Mouse (Mus musculus): ENCODE results near the gene Ptpn1. TPM values are rescaled to one million over a fixed set of nuclear protein-coding genes. Genes with fewer than 3 reads are reported as not detected.

The Ptpn1 gene
- polyA plus RNA-seq, 1 experiment from 2014 or later = 49.7 TPM

GRCm38 (mm10) chr2:167978271-167978670 is 46.4 kb downstream of the Ptpn1 start:
- Histone ChIP-seq H3K27ac (replicated peaks; ENCODE audit: low read depth, low read length) (no peak overlapping the region), H3K9ac (ENCODE audit: low read depth, low read length) (no peak overlapping the region), H3K36me3 (ENCODE audit: control insufficient read depth, insufficient read depth, low read length) (peaks cover 67% of the 10 kb centered on the region), H3K4me3 (ENCODE audit: low read depth, low read length) (no peak overlapping the region), H3K4me1 (ENCODE audit: control insufficient read depth, insufficient read depth, low read length) (no peaks in the 10 kb centered on the region), H3K27me3 (replicated peaks; ENCODE audit: control insufficient read depth, insufficient read depth, low read length) (no peaks in the 10 kb centered on the region), H3K4me2 (ENCODE audit: low read depth, low read length) (no peak overlapping the region), H3K9me3 (ENCODE audit: control insufficient read depth, low read length) (no peaks in the 10 kb centered on the region)
- 91% methylated on average over 10 of the region's 10 CpGs for WGBS
- no peak for DNase-seq (ENCODE audit: low spot score)
- no peak for ATAC-seq (ENCODE audit: low read depth)

GRCm38 (mm10) chr2:167980391-167980790 is 48.5 kb downstream of the Ptpn1 start:
- Histone ChIP-seq H3K27ac (replicated peaks; ENCODE audit: low read depth, low read length) (no peak overlapping the region), H3K9ac (ENCODE audit: low read depth, low read length) (no peak overlapping the region), H3K27me3 (replicated peaks; ENCODE audit: control insufficient read depth, insufficient read depth, low read length) (no peaks in the 10 kb centered on the region), H3K36me3 (ENCODE audit: control insufficient read depth, insufficient read depth, low read length) (peaks cover 47% of the 10 kb centered on the region), H3K9me3 (ENCODE audit: control insufficient read depth, low read length) (no peaks in the 10 kb centered on the region), H3K4me1 (ENCODE audit: control insufficient read depth, insufficient read depth, low read length) (no peaks in the 10 kb centered on the region), H3K4me3 (ENCODE audit: low read depth, low read length) (no peak overlapping the region), H3K4me2 (ENCODE audit: low read depth, low read length) (no peak overlapping the region)
- 82% methylated on average over 7 of the region's 10 CpGs for WGBS
- 0 out of 2 replicates have a peak, but pooled peaks have one; percentile 31 for ATAC-seq (ENCODE audit: low read depth)
- DNase-seq (ENCODE audit: low spot score) = no peak

- H3K27ac ChIP-seq (replicated peaks; ENCODE audit: low read depth, low read length) = no peak overlapping the region
Observed at GRCm38 (mm10) chr2:167982646-167983045, 50.8 kb downstream of the Ptpn1 start.

GRCm38 (mm10) chr2:167984371-167984770 is 52.5 kb downstream of the Ptpn1 start:
- WGBS = 68% methylated on average over 4 of the region's 5 CpGs
- no peaks in the 10 kb centered on the region for H3K9me3 ChIP-seq (ENCODE audit: control insufficient read depth, low read length)
- H3K36me3 ChIP-seq (ENCODE audit: control insufficient read depth, insufficient read depth, low read length) = peaks cover 9% of the 10 kb centered on the region; the same call in 1 of the 2 replicates
- H3K27ac ChIP-seq (replicated peaks; ENCODE audit: low read depth, low read length) = no peak overlapping the region
- H3K9ac ChIP-seq (ENCODE audit: low read depth, low read length) = no peak overlapping the region
- no peak for ATAC-seq (ENCODE audit: low read depth)
- DNase-seq (ENCODE audit: low spot score) = no peak
- peaks cover 9% of the 10 kb centered on the region for H3K4me1 ChIP-seq (ENCODE audit: control insufficient read depth, insufficient read depth, low read length)
- H3K4me2 ChIP-seq (ENCODE audit: low read depth, low read length) = no peak overlapping the region
- H3K4me3 ChIP-seq (ENCODE audit: low read depth, low read length) = no peak overlapping the region
- H3K27me3 ChIP-seq (replicated peaks; ENCODE audit: control insufficient read depth, insufficient read depth, low read length) = no peaks in the 10 kb centered on the region

More at GRCm38 (mm10) chr2:167982646-167983045, 50.8 kb downstream of the Ptpn1 start:
- H3K4me1 ChIP-seq (ENCODE audit: control insufficient read depth, insufficient read depth, low read length) = peaks cover 4% of the 10 kb centered on the region
- H3K4me2 ChIP-seq (ENCODE audit: low read depth, low read length) = no peak overlapping the region
- no peak overlapping the region for H3K9ac ChIP-seq (ENCODE audit: low read depth, low read length)
- no peaks in the 10 kb centered on the region for H3K9me3 ChIP-seq (ENCODE audit: control insufficient read depth, low read length)
- 42% methylated on average over 9 of the region's 9 CpGs for WGBS
- ATAC-seq (ENCODE audit: low read depth) (no peak), DNase-seq (ENCODE audit: low spot score) (no peak)
- peaks cover 24% of the 10 kb centered on the region for H3K36me3 ChIP-seq (ENCODE audit: control insufficient read depth, insufficient read depth, low read length)
- H3K27me3 ChIP-seq (replicated peaks; ENCODE audit: control insufficient read depth, insufficient read depth, low read length) = no peaks in the 10 kb centered on the region
- no peak overlapping the region for H3K4me3 ChIP-seq (ENCODE audit: low read depth, low read length)

- no peak overlapping the region for H3K4me3 ChIP-seq (ENCODE audit: low read depth, low read length)
- H3K27ac ChIP-seq (replicated peaks; ENCODE audit: low read depth, low read length) = no peak overlapping the region
- 0 out of 2 replicates have a peak, but pooled peaks cover 3% of the 10 kb centered on the region for H3K36me3 ChIP-seq (ENCODE audit: control insufficient read depth, insufficient read depth, low read length)
- no peak overlapping the region for H3K9ac ChIP-seq (ENCODE audit: low read depth, low read length)
- DNase-seq (ENCODE audit: low spot score) = no peak
- H3K4me2 ChIP-seq (ENCODE audit: low read depth, low read length) = no peak overlapping the region
- 39% methylated on average over 3 of the region's 3 CpGs for WGBS
- H3K4me1 ChIP-seq (ENCODE audit: control insufficient read depth, insufficient read depth, low read length) = peaks cover 13% of the 10 kb centered on the region
- ATAC-seq (ENCODE audit: low read depth) = no peak
- no peaks in the 10 kb centered on the region for H3K27me3 ChIP-seq (replicated peaks; ENCODE audit: control insufficient read depth, insufficient read depth, low read length)
- H3K9me3 ChIP-seq (ENCODE audit: control insufficient read depth, low read length) = no peaks in the 10 kb centered on the region
Observed at GRCm38 (mm10) chr2:167984946-167985345, 53.1 kb downstream of the Ptpn1 start.

GRCm38 (mm10) chr2:167986762-167987161 is 54.9 kb downstream of the Ptpn1 start:
- H3K9ac ChIP-seq (ENCODE audit: low read depth, low read length) = no peak overlapping the region
- 17% methylated on average over 7 of the region's 7 CpGs for WGBS
- no peaks in the 10 kb centered on the region for H3K9me3 ChIP-seq (ENCODE audit: control insufficient read depth, low read length)
- DNase-seq (ENCODE audit: low spot score) = no peak
- H3K4me3 ChIP-seq (ENCODE audit: low read depth, low read length) = no peak overlapping the region
- ATAC-seq (ENCODE audit: low read depth) = 0 out of 2 replicates have a peak, but pooled peaks have one; percentile 35
- peaks cover 13% of the 10 kb centered on the region for H3K4me1 ChIP-seq (ENCODE audit: control insufficient read depth, insufficient read depth, low read length)
- no peak overlapping the region for H3K27ac ChIP-seq (replicated peaks; ENCODE audit: low read depth, low read length)
- no peaks in the 10 kb centered on the region; the same call in 1 of the 2 replicates for H3K27me3 ChIP-seq (replicated peaks; ENCODE audit: control insufficient read depth, insufficient read depth, low read length)
- H3K4me2 ChIP-seq (ENCODE audit: low read depth, low read length) = no peak overlapping the region
- no peaks in the 10 kb centered on the region for H3K36me3 ChIP-seq (ENCODE audit: control insufficient read depth, insufficient read depth, low read length)

GRCm38 (mm10) chr2:167987640-167988039 is 55.8 kb downstream of the Ptpn1 start:
- whole genome bisulfite sequencing = 53% methylated on average over 12 of the region's 12 CpGs
- no peak overlapping the region for H3K4me2 ChIP-seq (ENCODE audit: low read depth, low read length)
- no peaks in the 10 kb centered on the region for H3K36me3 ChIP-seq (ENCODE audit: control insufficient read depth, insufficient read depth, low read length)
- H3K27me3 ChIP-seq (replicated peaks; ENCODE audit: control insufficient read depth, insufficient read depth, low read length) = no peaks in the 10 kb centered on the region; the same call in 1 of the 2 replicates
- H3K4me3 ChIP-seq (ENCODE audit: low read depth, low read length) = no peak overlapping the region
- no peak for ATAC-seq (ENCODE audit: low read depth)
- H3K27ac ChIP-seq (replicated peaks; ENCODE audit: low read depth, low read length) = no peak overlapping the region
- no peak for DNase-seq (ENCODE audit: low spot score)
- peaks cover 13% of the 10 kb centered on the region for H3K4me1 ChIP-seq (ENCODE audit: control insufficient read depth, insufficient read depth, low read length)
- H3K9me3 ChIP-seq (ENCODE audit: control insufficient read depth, low read length) = no peaks in the 10 kb centered on the region
- no peak overlapping the region for H3K9ac ChIP-seq (ENCODE audit: low read depth, low read length)

GRCm38 (mm10) chr2:167989310-167989709 is 57.5 kb downstream of the Ptpn1 start:
- 0 out of 2 replicates have a peak overlapping the region, but pooled peaks have one; percentile 13 for H3K27ac ChIP-seq (replicated peaks; ENCODE audit: low read depth, low read length)
- peak; percentile 92 for DNase-seq (ENCODE audit: low spot score)
- H3K9ac ChIP-seq (ENCODE audit: low read depth, low read length) = no peak overlapping the region

GRCm38 (mm10) chr2:167993260-167993659 is 61.4 kb downstream of the Ptpn1 start:
- H3K4me3 ChIP-seq (ENCODE audit: low read depth, low read length) = no peak overlapping the region
- no peak overlapping the region for H3K4me2 ChIP-seq (ENCODE audit: low read depth, low read length)
- peaks cover 9% of the 10 kb centered on the region for H3K4me1 ChIP-seq (ENCODE audit: control insufficient read depth, insufficient read depth, low read length)
- no peaks in the 10 kb centered on the region; the same call in 1 of the 2 replicates for H3K27me3 ChIP-seq (replicated peaks; ENCODE audit: control insufficient read depth, insufficient read depth, low read length)
- H3K9ac ChIP-seq (ENCODE audit: low read depth, low read length) = no peak overlapping the region
- no peaks in the 10 kb centered on the region for H3K9me3 ChIP-seq (ENCODE audit: control insufficient read depth, low read length)
- H3K36me3 ChIP-seq (ENCODE audit: control insufficient read depth, insufficient read depth, low read length) = no peaks in the 10 kb centered on the region
- DNase-seq (ENCODE audit: low spot score) (no peak), ATAC-seq (ENCODE audit: low read depth) (no peak)
- WGBS = 56% methylated on average over 12 of the region's 13 CpGs
- no peak overlapping the region for H3K27ac ChIP-seq (replicated peaks; ENCODE audit: low read depth, low read length)

More at GRCm38 (mm10) chr2:167989310-167989709, 57.5 kb downstream of the Ptpn1 start:
- H3K4me2 ChIP-seq (ENCODE audit: low read depth, low read length) = peak overlapping the region; percentile 26
- ATAC-seq (ENCODE audit: low read depth) = peak; percentile 84
- no peak overlapping the region for H3K4me3 ChIP-seq (ENCODE audit: low read depth, low read length)
- no peaks in the 10 kb centered on the region for H3K9me3 ChIP-seq (ENCODE audit: control insufficient read depth, low read length)
- H3K27me3 ChIP-seq (replicated peaks; ENCODE audit: control insufficient read depth, insufficient read depth, low read length) = no peaks in the 10 kb centered on the region; the same call in 1 of the 2 replicates
- no peaks in the 10 kb centered on the region for H3K36me3 ChIP-seq (ENCODE audit: control insufficient read depth, insufficient read depth, low read length)
- 41% methylated on average over 9 of the region's 14 CpGs for WGBS
- H3K4me1 ChIP-seq (ENCODE audit: control insufficient read depth, insufficient read depth, low read length) = peaks cover 13% of the 10 kb centered on the region

Measured in embryonic facial prominence, embryonic 14.5 days (tissue).